Mouse (Mus musculus) cortical plate, adult 2 months (tissue): ENCODE measurements at regions not wholly inside any gene's neighbourhood (a gene's known extent, or its start where the extent isn't known, plus 50 kb on each side); places are given as distances from the start of the nearest gene placed in this dataset.

Experiments used
- CTCF ChIP-seq: fragments of 200-500 bp; IDR thresholded peaks from 2 replicates; pipeline ENCODE4 v1.5.1; 2011; ENCODE audit warnings: mild to moderate bottlenecking, control low read depth, low read length; ENCODE audit not compliant: insufficient read depth; ENCODE audit errors: extremely low read depth
- POLR2A ChIP-seq: fragments of 200-500 bp; IDR thresholded peaks from 2 replicates; pipeline ENCODE4 v1.6.1; 2011; ENCODE audit warnings: mild to moderate bottlenecking, low read length, control low read depth; ENCODE audit not compliant: insufficient read depth; ENCODE audit errors: extremely low read depth

GRCm38 (mm10) chr13:37479182-37479691, 134.2 kb downstream of the Ly86 start:
- TF ChIP-seq CTCF (no peak), POLR2A (no peak)
